Mouse (Mus musculus): ENCODE results near the gene Pgm5.

GRCm38 (mm10) chr19:24665771-24666170 is 195.9 kb downstream of the Pgm5 start:
- no peak for TF ChIP-seq POLR2A (IDR thresholded peaks at IDR 0.05; ENCODE audit: borderline replicate concordance, extremely low read depth, low read depth, low read length)
- TF ChIP-seq CTCF (IDR thresholded peaks at IDR 0.05; ENCODE audit: insufficient read depth, low read length), result no peak

Measured in lung, adult 2 months (tissue).